Mouse (Mus musculus) right cerebral cortex, postnatal 4 days (tissue): ENCODE data around the gene Ciz1.

ENCODE experiments used
- DNase-seq: peaks from one replicate; pipeline ENCODE4 v3.0.0-alpha.2; 2022

The Ciz1 gene

DNA sequence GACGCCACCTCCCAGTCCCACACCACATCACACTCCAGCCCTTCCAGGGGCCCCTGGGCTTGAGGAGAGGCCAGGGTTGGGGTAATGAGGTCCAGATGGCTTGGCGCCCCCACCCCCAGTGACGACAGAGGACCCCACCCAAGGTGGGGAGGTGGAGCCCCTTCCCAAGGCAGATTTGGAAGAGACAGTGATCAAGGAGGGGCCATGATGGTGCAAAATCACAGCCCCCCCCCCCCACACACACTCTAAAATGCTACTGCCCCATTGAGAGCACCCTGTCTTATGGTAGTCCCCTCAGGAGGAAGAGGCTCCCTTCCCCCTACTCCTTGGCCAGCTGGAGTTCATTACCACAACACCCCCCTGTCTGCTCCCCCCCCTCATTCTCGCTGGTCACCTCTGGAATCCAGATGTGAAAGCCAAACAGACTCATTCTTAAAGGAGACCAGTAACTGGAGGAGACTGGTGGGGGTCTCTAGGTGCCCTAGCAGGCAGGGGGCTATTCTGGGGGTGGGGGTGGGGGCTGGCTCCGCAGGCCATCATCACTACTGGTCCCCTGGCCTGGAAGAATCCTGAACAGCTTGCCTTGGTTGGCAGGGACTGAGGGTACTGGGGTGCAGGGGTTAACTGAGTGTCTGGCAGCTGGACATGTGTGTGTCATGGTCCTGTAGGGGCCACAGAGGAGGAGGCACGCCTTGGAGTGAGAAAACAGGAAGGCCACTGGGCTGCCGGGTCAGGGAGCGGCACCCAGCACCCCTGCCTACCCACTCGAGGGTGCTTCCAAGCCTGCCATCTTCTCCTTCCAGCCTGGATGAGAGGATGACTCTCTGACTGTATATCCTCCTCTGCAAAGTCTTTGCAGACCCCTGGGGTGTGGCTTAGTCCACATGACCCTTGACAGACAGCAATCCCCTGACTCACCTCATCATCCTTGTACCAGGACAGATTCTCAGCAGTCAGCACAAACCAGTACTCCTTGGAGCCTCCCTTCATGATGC, 32.2 kb upstream of the Ciz1 start:
- no peak for DNase-seq

DNA sequence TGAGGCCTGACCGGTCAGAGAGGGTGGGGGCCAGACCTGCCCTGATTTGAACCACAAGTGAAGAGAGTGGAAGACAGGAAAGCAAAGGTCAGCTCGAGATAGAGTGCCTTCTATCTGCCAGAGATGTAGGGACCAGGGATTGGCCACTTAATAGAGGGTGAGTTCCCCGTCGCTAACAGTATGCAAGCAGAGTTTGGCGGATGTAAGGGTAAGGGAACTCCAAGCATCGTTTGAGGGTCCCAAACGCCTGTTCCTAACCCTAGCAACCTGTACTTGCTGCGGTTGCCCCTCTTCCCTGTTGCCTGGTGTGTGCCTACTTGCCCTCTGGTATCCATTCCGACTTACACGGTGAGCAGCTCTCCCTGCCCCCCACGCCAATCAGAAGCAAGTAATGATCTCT, 31.4 kb upstream of the Ciz1 start:
- no peak for DNase-seq

DNA sequence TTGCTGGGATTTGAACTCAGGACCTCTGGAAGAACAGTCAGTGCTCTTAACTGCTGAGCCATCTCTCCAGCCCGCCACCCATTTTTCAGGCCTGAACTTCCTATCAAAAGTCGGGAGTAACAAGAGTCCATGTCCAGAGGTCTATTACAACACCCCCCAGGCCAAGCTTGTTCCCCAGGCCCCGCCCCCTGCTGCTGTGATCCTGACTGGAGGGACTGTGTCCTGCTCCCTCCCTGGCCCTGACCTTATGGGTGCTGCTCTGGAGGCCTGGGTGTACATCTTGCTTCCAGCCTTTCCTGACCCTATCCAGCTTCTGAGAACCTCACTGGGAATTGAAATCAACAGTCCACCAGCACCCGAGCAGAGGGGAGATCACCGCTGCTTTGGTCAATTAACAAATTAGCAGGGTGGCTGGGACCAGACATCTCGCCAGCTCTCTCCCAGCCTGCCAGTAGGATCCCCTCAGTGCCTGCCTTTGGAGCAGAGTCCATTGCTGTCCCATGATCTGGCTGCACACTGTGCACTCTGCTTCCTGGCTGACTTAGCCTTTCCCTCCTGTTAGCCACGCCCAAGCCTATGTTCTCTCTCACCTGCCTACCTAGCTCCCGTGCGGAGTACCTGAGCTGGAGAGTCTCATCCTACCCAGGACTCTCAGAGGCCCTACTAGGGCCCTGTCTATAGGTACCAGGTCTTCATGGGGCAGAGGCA, 30.4 kb upstream of the Ciz1 start:
- no peak for DNase-seq

DNA sequence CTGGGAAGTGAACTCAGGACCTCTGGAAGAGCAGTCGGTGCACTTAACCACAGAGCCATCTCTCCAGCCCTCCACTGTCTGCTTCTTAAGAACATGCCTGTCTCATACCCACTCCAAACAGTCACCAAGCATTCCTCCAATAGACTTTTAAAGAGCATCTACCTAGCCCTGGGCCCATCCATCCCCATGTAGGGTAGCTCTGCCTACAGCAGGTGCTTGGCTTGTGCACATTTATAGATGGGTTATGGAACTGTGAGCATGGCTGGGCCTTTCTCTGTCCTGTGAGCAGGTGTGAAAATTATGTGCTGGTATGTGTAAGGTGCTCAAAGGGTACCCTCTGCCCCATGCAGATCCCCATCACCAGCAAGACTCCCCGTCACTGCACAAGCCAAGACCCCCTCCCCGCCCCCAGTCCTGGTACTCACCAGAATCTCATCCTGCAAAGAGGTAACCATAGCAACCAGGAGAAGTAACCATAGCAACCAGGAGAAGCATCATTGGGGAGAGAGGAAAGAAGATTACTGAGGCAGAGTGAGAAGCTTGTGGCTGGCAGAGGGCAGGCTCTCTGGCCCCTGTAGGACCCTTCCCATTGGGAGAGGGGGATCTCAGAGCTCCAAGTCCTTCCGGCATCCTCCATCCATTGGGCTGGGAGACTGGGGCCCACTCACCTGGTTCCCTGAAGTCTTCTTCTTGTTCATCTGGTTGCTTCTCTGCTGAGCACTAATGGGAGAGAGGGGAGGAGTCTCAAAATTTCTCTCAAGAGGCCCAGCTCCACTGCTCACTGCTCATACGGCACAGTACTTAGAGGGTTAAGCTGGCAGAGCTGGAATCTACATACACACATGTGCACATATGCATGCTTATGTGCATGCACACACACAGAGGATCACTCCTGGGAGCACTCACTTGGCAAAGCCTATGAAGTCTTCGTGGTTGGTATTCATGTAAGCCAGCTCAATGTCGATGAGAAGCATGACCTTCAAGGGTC, 29.1 kb upstream of the Ciz1 start:
- DNase-seq, result peak; percentile 55

DNA sequence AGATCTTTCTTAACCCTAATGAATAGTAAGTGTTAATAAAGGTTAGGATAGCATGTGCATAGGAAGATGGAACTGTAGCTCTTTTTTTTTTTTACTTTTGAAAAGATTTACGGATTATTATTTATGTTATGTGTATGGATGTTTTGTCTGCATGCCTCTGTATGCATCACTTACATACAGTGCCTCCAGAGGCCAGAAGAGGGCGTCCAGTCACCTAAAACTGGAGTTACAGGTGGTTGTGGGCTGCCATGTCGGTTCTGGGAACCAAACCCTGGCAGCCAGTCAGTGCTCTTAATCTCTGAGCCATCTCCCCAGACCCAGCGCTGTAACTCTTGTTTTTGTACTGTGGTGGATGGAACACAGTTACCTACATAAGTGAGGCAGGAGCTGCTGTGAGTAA, 27.8 kb upstream of the Ciz1 start:
- no peak for DNase-seq

DNA sequence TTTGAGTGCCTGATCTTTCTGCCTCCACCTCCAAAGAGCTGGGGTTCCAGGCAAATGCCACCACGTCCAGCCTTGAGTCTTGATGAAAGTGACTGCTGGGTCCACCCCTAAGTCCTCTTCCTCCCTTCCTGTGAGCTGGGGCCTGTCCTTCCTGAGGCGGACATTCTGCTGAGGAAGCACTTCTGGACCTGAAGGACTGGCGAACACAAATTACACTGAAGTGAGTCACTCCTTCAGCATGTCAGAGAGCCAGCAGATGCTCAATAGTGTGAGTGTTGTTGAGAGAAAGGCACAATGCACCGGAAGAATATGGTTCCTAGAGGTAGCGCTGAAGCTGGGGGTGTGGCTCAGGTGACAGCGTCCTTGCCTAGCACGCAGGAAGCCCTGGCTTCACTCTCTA, 26.8 kb upstream of the Ciz1 start:
- no peak for DNase-seq

DNA sequence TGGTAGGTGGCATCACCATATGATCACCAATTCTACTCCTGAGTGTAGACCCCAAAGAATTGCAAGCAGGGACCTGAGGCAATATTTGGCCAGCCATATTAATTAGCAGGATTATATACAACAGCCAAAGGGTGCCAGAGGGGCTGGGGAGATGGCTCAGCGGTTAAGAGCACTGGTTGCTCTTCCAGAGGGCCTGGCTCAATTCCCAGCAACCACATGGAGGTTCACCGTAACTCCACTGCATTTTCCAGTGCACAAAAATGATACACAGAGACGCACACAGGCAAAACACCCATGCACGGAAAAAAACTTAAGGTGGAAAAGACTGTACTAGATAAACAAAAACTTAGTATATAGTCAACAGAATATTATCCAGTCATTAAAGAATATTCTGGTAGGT, 24.9 kb upstream of the Ciz1 start:
- DNase-seq, result no peak

DNA sequence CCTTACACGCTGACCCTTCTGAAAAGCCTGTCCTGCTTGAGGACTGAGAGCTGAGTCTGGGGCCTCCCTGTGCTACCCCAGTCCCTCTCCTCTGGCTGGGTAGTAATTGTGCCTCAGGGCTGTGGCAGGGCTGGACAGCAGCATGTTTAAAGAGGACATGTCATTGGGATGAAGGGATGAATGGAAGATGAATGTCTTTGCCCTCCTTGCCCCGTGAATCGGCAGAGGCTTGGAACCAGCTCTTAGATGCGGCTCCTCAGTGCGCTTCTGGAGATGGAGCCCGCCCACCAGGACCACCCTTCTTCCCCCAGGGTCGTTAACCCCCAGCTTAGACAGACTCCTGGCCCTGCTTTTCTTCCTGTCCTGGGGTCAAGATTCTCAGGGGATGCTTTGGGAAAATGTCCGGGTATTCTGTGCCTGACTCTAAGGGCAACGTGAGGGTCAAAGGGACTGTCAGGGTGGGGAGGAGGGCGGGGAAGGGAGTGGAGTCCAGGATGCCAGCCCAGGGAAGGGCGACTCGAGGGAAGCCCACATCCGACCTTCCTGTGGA, 23.1 kb upstream of the Ciz1 start:
- no peak for DNase-seq

DNA sequence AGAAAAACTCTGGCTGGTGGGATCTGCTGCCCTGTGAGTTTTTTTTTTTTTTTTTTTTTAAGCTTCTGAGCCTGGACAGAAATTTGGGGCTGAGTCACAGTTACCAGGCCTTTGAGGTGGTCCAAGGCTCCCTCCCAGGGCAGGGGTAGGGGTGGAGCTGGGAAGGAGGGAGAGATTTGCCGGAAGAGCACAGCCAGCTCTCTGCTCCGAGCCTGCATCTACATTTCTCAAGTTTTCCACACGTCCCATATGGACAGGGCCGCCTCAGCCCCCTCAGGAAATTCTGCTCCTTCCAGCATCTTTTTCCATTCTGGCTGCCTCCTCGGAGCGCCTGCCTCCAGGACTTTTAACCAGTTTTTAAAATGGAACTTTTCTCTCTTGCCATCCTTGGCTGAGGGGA, 22.6 kb upstream of the Ciz1 start:
- no peak for DNase-seq

DNA sequence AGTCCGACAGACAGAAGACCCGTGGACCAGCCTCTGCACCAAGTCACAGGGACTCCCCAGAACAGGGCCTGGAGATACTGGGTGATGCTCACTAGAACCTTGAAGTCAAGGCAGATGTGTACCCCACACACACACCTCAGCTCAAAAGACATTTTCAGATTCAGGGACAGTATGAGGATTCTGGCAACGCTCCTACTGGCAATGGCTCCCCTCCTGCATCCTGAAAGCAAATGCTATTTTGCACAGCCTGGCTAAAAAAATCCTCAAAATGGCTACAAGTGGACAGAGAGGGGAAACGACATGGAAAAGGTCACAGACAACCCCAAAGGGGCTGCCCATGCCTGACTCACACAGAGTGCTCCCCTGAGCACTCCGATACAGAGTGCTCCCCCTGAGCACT, 20.0 kb upstream of the Ciz1 start:
- DNase-seq, result no peak

DNA sequence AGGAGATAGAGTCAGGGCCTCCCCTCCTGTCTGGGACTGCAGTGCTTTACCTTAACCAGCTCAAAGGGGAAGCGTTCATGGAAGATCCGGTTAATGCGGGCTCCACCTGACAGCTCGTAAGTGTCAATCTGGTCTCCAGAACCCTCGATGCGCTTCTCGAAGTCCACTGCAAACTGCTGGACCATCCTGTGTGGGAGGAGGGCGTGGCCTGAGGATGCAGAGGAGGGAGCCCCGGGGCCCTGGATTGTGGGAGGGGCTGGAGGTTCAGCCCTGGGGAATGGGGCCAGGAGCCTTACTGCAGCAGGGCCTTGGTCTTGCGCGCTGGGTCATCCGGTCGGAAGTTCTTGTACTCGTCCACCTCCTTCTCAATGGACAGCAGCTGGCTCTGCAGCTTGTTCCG, 16.2 kb upstream of the Ciz1 start:
- DNase-seq, result no peak

DNA sequence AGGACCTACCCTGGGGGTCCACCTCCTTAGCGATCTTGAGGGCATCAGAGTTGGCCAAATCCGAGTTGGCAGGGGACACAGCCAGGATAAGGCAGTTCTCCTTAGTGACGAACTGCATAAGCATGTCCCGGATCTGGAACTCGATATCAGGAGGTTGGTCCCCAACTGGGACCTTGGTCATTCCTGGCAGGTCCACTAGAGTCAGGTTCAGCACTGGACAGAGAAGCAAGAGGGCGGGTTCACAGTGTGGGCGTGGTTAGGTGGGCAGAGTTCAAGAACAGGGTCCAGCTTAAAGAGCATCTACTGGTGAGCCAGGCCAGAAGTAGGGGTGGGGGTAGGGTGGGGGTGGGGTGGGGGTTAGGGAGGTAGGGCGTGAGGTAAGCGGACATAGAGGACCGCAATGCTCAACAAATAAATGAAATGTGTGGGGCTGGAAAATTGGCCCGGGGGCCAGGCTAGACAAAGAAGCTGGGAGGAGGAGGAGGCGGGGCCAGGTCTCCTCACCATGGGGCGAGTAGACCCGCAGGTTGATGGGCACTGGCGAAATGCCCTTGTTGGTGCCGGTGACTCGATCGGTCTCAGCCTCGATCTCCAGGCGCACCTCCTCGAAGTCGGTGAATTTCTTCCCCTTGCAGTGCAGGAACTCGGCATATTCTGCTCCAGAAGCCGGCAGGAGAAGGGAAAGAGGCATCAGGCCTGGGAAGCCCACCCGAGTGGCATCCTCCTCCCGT, 12.1 kb upstream of the Ciz1 start:
- no peak for DNase-seq

DNA sequence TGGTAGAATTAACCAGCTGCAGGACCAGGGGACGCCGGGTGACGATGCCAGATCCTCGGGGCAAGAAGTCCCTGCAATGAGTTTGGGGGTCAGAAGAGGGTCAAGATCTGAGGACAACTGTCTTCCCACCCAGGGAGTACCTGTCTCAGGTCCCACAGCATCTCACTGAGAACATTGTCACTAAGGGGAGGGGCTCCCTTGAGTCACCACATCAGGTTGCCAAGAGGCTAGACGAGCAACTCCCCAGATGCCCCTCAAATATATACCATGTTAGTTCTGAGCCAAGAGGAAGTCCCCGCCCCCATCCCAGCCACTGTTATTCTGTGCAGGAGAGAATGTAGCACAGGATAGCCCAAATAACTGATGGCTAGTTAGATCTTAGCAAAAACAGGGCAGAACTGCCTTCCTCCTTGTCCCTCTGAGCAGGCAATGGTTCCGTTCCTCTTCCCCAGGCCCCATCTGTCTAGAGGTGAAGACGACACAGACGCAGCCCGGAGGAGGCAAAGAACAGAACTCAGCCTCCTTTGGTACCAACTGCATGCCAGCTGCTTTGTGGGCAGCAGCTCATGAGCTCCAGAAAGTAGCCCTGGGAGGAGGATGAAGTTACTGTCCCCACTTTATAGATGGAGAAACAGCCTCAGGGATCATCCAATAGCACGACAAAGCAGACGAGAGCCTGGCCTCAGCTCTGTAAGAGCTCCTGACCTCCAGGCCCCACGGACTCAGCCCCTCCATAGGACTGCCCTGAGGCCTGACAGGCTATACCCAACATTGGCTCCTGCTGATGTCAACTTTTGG, 11.1 kb upstream of the Ciz1 start:
- DNase-seq, result no peak

DNA sequence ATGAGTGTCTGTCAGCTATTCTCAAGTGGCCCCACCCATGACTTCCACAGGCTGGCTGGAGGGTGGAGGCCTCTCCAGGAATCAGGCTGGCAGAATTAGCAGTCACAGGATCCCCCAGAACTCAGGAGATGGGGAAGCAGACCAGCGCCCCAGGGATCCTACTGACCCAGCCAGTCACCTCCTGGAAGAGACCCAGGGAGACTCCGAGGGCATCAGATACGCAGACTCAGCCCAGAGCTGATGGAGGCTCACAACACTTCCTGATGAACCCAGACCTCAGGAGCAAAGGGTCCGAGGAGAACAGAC, 10.5 kb upstream of the Ciz1 start:
- no peak for DNase-seq

DNA sequence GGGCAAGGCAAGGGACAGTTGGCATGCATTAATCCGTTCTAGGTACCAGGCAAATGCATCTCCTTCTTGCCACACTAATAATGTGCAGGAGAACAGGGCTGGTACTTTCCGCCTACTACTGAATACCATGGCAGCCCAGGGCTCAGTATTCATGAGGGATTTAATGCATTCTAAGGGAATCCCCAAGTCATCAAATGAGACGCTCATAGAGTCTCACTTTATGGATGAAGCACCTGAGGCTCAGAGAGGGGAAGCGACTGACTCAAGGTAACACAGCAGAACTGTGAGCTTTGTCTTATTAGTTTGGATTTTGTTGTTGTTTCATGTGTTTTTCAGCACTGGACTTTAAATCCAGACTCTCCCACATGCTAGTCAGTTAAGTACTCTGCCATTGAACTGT, 10.1 kb upstream of the Ciz1 start:
- DNase-seq, result no peak

DNA sequence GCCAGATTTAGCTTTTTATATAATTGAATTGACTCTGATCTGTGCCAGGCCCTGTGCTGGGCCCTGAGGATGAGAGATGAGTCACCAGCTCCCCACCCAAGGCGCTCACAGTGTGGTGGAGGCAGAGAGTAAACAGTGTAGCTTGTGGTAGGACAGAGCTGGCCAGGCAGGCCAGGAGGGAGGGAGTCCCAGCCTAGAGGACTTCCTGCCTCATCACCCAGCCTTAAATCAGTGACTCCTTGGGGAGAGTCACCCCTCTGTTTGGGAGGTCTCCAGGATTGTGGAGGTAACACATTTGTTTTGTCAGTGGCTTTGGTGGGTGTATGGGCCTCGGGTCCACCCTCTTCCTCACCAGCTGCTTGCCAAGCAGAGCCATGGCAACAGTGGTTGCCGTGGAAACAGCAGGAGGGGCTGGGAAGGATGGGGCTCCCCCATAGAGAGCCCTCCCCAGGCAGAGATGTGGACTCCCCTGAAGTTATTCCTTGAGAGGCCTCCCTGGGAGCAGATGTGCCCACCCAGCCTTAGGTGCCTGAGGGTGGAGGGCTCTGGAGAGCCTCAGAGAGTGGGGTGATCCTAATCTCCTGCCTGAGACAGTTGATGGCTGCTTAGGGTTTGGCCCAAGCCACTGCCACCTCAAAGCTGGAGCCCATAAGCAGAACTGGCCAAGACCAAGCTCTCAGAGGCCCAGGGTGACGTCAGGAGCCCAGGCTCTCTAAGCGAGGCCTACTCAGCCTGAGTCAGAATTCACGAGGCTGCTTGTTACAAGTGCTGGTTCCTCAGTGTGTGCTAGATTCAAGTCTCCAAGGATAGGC, 9.4 kb upstream of the Ciz1 start:
- no peak for DNase-seq

DNA sequence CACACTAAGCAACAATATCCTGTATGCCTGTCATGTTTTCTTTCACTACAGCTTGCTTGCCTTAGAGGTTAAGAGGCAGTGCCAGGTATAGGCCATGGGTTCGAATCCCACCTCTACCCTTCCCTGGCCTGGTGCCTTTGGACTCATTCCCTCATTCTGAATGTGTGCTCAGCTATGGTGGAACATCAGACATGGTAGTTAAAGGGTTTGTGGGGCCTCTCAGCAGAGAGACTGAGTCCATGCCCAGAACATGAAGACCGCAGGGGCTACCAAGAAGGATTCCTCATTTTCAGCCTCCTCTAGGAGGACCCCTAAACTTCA, 8.8 kb upstream of the Ciz1 start:
- DNase-seq, result no peak

DNA sequence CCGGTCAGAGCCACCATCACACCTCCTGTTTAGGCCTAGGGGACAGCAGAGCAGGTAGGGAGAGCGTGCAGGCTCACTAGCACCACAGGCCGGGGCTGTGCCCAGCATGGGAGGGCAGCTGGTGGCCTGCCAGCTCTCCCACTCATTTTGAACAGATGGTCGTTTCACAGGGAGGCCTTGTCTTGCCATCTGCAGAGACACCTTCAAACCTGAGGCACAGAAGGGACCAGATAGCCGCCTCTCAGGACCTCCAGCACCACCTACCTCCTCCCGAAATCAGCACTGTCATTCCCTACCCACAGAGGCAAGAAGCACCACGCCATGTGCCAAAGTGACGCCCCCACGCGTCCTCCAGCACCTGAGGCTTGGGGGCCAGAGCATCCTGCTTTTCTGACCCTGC, 8.1 kb upstream of the Ciz1 start:
- DNase-seq, result no peak

DNA sequence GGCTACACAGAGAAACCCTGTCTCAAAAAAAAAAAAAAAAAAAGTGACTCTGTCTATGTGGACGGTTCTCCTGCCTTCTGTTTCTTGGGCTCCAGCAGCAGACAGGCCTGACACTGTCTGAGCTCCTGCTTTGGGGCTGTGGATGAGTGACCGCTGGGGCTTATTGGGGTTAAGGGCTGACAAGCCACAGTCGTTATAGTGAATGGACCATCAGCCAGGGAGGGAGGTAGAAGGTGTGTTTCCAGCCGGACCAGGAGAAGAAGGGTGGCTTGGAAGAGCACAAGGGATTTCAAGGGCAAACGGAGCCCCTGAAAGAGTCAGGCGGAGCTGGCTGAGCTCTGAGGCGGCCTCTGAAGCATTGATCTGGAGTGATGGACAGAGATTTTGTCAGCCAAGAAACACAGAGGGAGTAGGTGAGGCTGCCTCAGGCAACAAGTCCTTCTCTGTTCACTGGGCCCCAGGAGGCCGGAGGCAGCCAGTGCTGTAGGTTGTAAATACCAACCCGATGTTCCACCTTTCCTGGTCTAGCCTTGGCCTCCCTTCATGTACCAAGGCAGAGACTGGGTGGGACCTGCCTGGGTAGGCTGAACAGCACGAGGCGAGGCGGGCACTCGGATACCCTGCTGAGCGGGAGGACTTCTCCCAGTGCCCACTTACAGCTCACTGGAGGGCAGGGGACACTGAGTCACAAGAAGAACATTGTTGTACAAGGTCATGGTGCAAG, 7.4 kb upstream of the Ciz1 start:
- no peak for DNase-seq

DNA sequence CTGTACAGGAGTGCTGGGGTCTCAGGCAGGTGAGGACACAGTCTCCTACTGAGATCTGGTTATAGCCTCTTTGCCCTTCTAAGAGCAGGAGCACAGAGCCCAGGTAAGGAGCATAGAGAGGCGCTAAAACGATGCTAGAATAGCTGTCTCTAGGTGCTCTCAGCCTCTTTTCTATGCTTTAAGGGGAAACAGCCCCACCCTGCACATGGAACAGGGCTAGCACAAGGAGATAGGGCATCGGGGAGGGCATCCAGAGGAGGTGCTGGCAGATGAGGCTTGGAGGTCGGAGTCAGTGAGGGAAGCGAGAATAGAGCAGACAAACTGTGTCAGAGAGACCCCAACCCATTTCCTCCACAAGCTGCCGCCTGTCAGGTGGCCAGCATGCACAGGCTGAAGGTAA, 5.1 kb upstream of the Ciz1 start:
- DNase-seq, result no peak
